Mouse (Mus musculus): Measurements from ENCODE around the gene Grm5. TPM values are rescaled to one million over a fixed set of nuclear protein-coding genes. Genes with fewer than 3 reads are reported as not detected.

Grm5 gene
- total RNA-seq, 2 experiments from 2014 or later, result not detected

GRCm38 (mm10) chr7:88159542-88160241, 575.7 kb downstream of the Grm5 start:
- DNase-seq (ENCODE audit: low spot score), result no peak

- no peak for DNase-seq (ENCODE audit: low spot score)
Measured at GRCm38 (mm10) chr7:88161586-88161985, 577.6 kb downstream of the Grm5 start.

Other genes with a start within 250 kb of the Grm5 start
- gene Tyr, start 90.7 kb upstream of the Grm5 start, total RNA-seq (2021), result not detected